Mouse (Mus musculus) cerebellum, postnatal 4 days (tissue): ENCODE data around the gene Drc1.

Experiments used
- DNase-seq, 2 experiments: peaks; one replicate each; pipeline ENCODE4 v3.0.0; 2022; ENCODE audit warnings: low spot score in 2 of 2, mixed read lengths in 1 of 2

Gene Drc1

DNA sequence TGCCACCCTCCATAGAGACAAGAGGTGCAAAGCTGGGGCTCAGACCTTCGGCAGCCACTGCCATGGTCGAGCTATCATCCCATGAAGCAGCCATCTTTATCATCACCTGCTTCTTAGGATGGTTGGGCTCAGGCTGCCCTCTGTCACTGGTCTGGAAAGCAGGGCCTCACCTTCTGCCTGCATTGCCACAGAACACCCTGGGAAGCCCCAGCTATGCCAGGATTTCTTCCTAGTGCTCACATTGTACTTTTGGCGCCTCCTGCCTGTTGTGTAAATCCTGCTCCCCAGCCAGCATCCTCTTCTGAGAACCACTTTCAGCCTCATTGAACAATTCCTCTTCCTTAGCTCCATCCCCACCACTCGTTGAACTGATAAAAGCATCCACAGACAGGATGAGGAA lies 134.7 kb downstream of the Drc1 start:
- no peak for DNase-seq
